In the genomic region with DNA sequence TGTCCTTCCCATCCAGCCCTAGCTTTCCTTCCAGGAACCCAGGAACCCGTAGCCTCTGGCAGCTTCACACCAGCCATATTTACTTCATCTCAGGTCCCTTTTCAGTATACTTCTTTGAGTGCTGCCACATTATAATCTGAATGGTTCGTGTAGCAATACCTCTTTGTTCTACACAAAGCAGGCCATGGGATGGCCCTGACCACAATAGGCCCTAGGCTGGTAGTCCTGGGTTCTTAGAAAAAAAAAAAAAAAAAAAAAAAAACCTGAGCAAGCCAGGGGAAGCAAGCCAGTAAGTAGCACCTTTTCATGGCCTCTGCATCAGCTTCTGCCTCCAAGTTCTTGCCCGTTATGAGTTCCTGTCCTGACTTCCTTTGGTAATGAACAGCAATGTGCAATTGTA, we compare ENCODE assay signal across 17 mouse cellular contexts.
"Had no signal": no experiment of that assay in that cellular context is flagged by ENCODE, and none has a peak within 500 bp of the region (broad histone marks: within the 10 kb centered on the region; RNA-seq: fewer than 3 reads in every experiment).

No protein-coding gene starts in this region.

- ATAC-seq: midbrain, embryonic 16.5 days had no signal

- H3K36me3 ChIP-seq: midbrain, embryonic 10.5 days; midbrain, embryonic 12.5 days; neural tube, embryonic 13.5 days; neural tube, embryonic 15.5 days had no signal

- DNase-seq: lung, adult 18-20 months; lung, embryonic 14.5 days; lung, postnatal 10 days; lung, postnatal 4 days; midbrain, embryonic 14.5 days; right cerebral cortex, postnatal 14 days; right cerebral cortex, postnatal 4 days; spleen, adult 18-20 months; thymus, adult 18-20 months; thymus, postnatal 14 days; thymus, postnatal 36 days had no signal

- H3K27me3 ChIP-seq: midbrain, embryonic 12.5 days; neural tube, embryonic 13.5 days; neural tube, embryonic 15.5 days had no signal

- H3K27ac ChIP-seq: midbrain, embryonic 10.5 days; midbrain, embryonic 12.5 days; neural tube, embryonic 13.5 days; neural tube, embryonic 15.5 days had no signal

- H3K9ac ChIP-seq: lung, embryonic 14.5 days; midbrain, embryonic 12.5 days; neural tube, embryonic 13.5 days; neural tube, embryonic 15.5 days had no signal

- H3K4me3 ChIP-seq: midbrain, embryonic 10.5 days; midbrain, embryonic 12.5 days; myocyte; neural tube, embryonic 13.5 days; neural tube, embryonic 15.5 days had no signal

- H3K9me3 ChIP-seq: neural tube, embryonic 15.5 days had no signal

- H3K4me2 ChIP-seq: lung, embryonic 14.5 days; midbrain, embryonic 12.5 days; neural tube, embryonic 13.5 days; neural tube, embryonic 15.5 days had no signal

- H3K4me1 ChIP-seq: midbrain, embryonic 12.5 days; neural tube, embryonic 13.5 days; neural tube, embryonic 15.5 days had no signal
